Mouse (Mus musculus) layer of hippocampus, adult 18-20 months (tissue): ENCODE measurements at regions not wholly inside any gene's neighbourhood (a gene's known extent, or its start where the extent isn't known, plus 50 kb on each side); places are given as distances from the start of the nearest gene placed in this dataset.

Experiments
- DNase-seq, 2 experiments: peaks; one replicate each; pipeline ENCODE4 v3.0.0; 2022; ENCODE audit warnings: low spot score in 2 of 2

- no peak for DNase-seq
Observed at GRCm38 (mm10) chr3:37887711-37888110, 163.4 kb upstream of the Gm5148 start.

- DNase-seq, result no peak
Observed at GRCm38 (mm10) chr3:37886705-37887454, 162.6 kb upstream of the Gm5148 start.

- DNase-seq, result no peak
Observed at GRCm38 (mm10) chr3:37885776-37886175, 161.5 kb upstream of the Gm5148 start.

GRCm38 (mm10) chr3:37882417-37882816 is 158.1 kb upstream of the Gm5148 start:
- peak in 1 of 2 experiments; percentile 11 for DNase-seq

- DNase-seq, result no peak
Observed at GRCm38 (mm10) chr3:37881016-37881415, 156.7 kb upstream of the Gm5148 start.

- DNase-seq, result no peak
Observed at GRCm38 (mm10) chr3:37879056-37879455, 154.8 kb upstream of the Gm5148 start.

GRCm38 (mm10) chr3:37876016-37876765 is 151.9 kb upstream of the Gm5148 start:
- DNase-seq, result no peak

GRCm38 (mm10) chr3:37875331-37876015 is 151.2 kb upstream of the Gm5148 start:
- DNase-seq, result peak in 1 of 2 experiments; percentile 22

GRCm38 (mm10) chr3:37874864-37875263 is 150.6 kb upstream of the Gm5148 start:
- DNase-seq, result no peak

- DNase-seq, result no peak
Observed at GRCm38 (mm10) chr3:37874346-37874745, 150.1 kb upstream of the Gm5148 start.

GRCm38 (mm10) chr3:37872329-37872728 is 148.0 kb upstream of the Gm5148 start:
- no peak for DNase-seq

- DNase-seq, result no peak
Observed at GRCm38 (mm10) chr3:37871076-37871475, 146.8 kb upstream of the Gm5148 start.

- no peak for DNase-seq
Observed at GRCm38 (mm10) chr3:37868454-37868853, 144.2 kb upstream of the Gm5148 start.

- peak in 1 of 2 experiments; percentile 15 for DNase-seq
Observed at GRCm38 (mm10) chr3:37862756-37863155, 138.5 kb upstream of the Gm5148 start.

GRCm38 (mm10) chr3:37860715-37861461 is 136.6 kb upstream of the Gm5148 start:
- DNase-seq, result no peak

- DNase-seq, result peak; percentile 35 to 76
Observed at GRCm38 (mm10) chr3:37860034-37860714, 135.9 kb upstream of the Gm5148 start.

- DNase-seq, result peak in 1 of 2 experiments; percentile 54
Observed at GRCm38 (mm10) chr3:37858624-37859302, 134.5 kb upstream of the Gm5148 start.

GRCm38 (mm10) chr3:37846191-37847003 is 122.1 kb upstream of the Gm5148 start:
- DNase-seq, result no peak
